Comparison of ENCODE assay signal across 9 mouse cellular contexts in genomic region chr1:187653390-187653789, GRCm38 (mm10). TPM values are rescaled to one million over a fixed set of nuclear protein-coding genes. Genes with fewer than 3 reads are reported as not detected.
DNase-seq lines count a peak whose midpoint lies in the region; ATAC-seq and TF ChIP-seq lines count a peak whose summit lies in the region.
"Had no signal": no experiment of that assay in that cellular context is flagged by ENCODE, and none has a peak within 500 bp of the region (broad histone marks: within the 10 kb centered on the region; RNA-seq: fewer than 3 reads in every experiment).

No protein-coding gene starts in this region.

- H3K27me3 ChIP-seq in heart, embryonic 14.5 days (ENCODE audit: control insufficient read depth, insufficient read depth, low read length) = no peaks in the 10 kb centered on the region
- H3K27me3 ChIP-seq in liver, embryonic 13.5 days = peaks cover 30% of the 10 kb centered on the region
- H3K27me3 ChIP-seq in liver, embryonic 11.5 days (replicated peaks; ENCODE audit: control insufficient read depth, insufficient read depth, low read length) = peaks cover 16% of the 10 kb centered on the region
- no peaks in the 10 kb centered on the region for H3K27me3 ChIP-seq in kidney, postnatal 0 days (ENCODE audit: insufficient read depth, low read length)

- peak overlapping the region; percentile 16 to 67; a peak in 3 of 4 replicates for H3K4me3 ChIP-seq in heart, embryonic 14.5 days (ENCODE audit: control insufficient read depth in 1 of 2, insufficient read depth in 1 of 2, low read depth in 1 of 2, low read length in 2 of 2)
- no peak overlapping the region for H3K4me3 ChIP-seq in liver, embryonic 13.5 days (replicated peaks)
- no peak overlapping the region for H3K4me3 ChIP-seq in liver, embryonic 11.5 days (ENCODE audit: low read depth, low read length)
- no peak overlapping the region for H3K4me3 ChIP-seq in kidney, postnatal 0 days (replicated peaks; ENCODE audit: low read depth, low read length)

- H3K4me1 ChIP-seq in heart, embryonic 14.5 days (ENCODE audit: control insufficient read depth in 2 of 2, insufficient read depth in 2 of 2, low read length in 2 of 2) = peaks cover 19 to 35% of the 10 kb centered on the region in 2 experiments
- peaks cover 9% of the 10 kb centered on the region; the same call in 1 of the 2 replicates for H3K4me1 ChIP-seq in liver, embryonic 13.5 days (replicated peaks)
- H3K4me1 ChIP-seq in liver, embryonic 11.5 days (replicated peaks; ENCODE audit: control insufficient read depth, insufficient read depth, low read length) = no peaks in the 10 kb centered on the region
- H3K4me1 ChIP-seq in kidney, postnatal 0 days (replicated peaks; ENCODE audit: insufficient read depth, low read length) = peaks cover 8% of the 10 kb centered on the region

- no peak for DNase-seq in heart, adult 8-10 months (ENCODE audit: low spot score)
- no peak for DNase-seq in liver, embryonic 13.5 days
- no peak for DNase-seq in liver, embryonic 11.5 days (ENCODE audit: low spot score)
- DNase-seq in kidney, postnatal 0 days (ENCODE audit: low spot score) = peak; percentile 35
- DNase-seq in spleen, postnatal 10 days (ENCODE audit: low spot score in 2 of 2) = no peak
- DNase-seq in gastrocnemius, postnatal 10 days = no peak
- DNase-seq: lung, postnatal 14 days had no signal

- H3K9me3 ChIP-seq in heart, embryonic 14.5 days (ENCODE audit: control insufficient read depth, low read length) = no peaks in the 10 kb centered on the region
- no peaks in the 10 kb centered on the region for H3K9me3 ChIP-seq in liver, embryonic 13.5 days (replicated peaks)
- H3K9me3 ChIP-seq in liver, embryonic 11.5 days (ENCODE audit: control insufficient read depth, low read length) = no peaks in the 10 kb centered on the region
- H3K9me3 ChIP-seq in kidney, postnatal 0 days (replicated peaks; ENCODE audit: low read length) = no peaks in the 10 kb centered on the region

- no peak for TF ChIP-seq CTCF in kidney, postnatal 0 days (IDR thresholded peaks at IDR 0.05; ENCODE audit: low read depth)

- H3K9ac ChIP-seq in heart, embryonic 14.5 days (ENCODE audit: low read length) = peak overlapping the region; percentile 62
- H3K9ac ChIP-seq in liver, embryonic 13.5 days = no peak overlapping the region
- no peak overlapping the region for H3K9ac ChIP-seq in liver, embryonic 11.5 days (ENCODE audit: low read depth, low read length)
- no peak overlapping the region for H3K9ac ChIP-seq in kidney, postnatal 0 days (ENCODE audit: low read depth, low read length)

- peak overlapping the region; percentile 83 for H3K4me2 ChIP-seq in heart, embryonic 14.5 days (ENCODE audit: low read length)
- H3K4me2 ChIP-seq in liver, embryonic 13.5 days = 0 out of 2 replicates have a peak overlapping the region, but pooled peaks have one; percentile 4
- H3K4me2 ChIP-seq in liver, embryonic 11.5 days = no peak overlapping the region
- H3K4me2 ChIP-seq in kidney, postnatal 0 days (ENCODE audit: low read length) = no peak overlapping the region

- ATAC-seq in heart, embryonic 14.5 days (ENCODE audit: insufficient number of reproducible peaks, insufficient read depth, low FRiP score, low read depth) = no peak
- ATAC-seq in liver, embryonic 13.5 days (ENCODE audit: low read depth) = no peak; the same call in 1 of the 2 replicates
- ATAC-seq in liver, embryonic 11.5 days (replicated peaks; ENCODE audit: low FRiP score) = no peak
- ATAC-seq in granulocyte monocyte progenitor cell, adult 5-6 weeks (replicated peaks; ENCODE audit: poor library complexity, severe bottlenecking) = peak; percentile 92
- no peak for ATAC-seq in kidney, postnatal 0 days (replicated peaks; ENCODE audit: low FRiP score, low read depth)

- WGBS in heart, embryonic 14.5 days = 21% methylated on average over 9 of the region's 9 CpGs
- WGBS in liver, embryonic 13.5 days (ENCODE audit: insufficient replicate concordance) = 8% methylated on average over 9 of the region's 9 CpGs
- WGBS in liver, embryonic 11.5 days = 13% methylated on average over 9 of the region's 9 CpGs
- 32% methylated on average over 9 of the region's 9 CpGs for WGBS in kidney, postnatal 0 days

- H3K36me3 ChIP-seq in heart, embryonic 14.5 days (ENCODE audit: control insufficient read depth, insufficient read depth, low read length) = no peaks in the 10 kb centered on the region
- no peaks in the 10 kb centered on the region for H3K36me3 ChIP-seq in liver, embryonic 13.5 days
- H3K36me3 ChIP-seq in liver, embryonic 11.5 days (ENCODE audit: control insufficient read depth, insufficient read depth, low read length) = no peaks in the 10 kb centered on the region
- H3K36me3 ChIP-seq in kidney, postnatal 0 days (ENCODE audit: insufficient read depth, low read length) = no peaks in the 10 kb centered on the region

- H3K27ac ChIP-seq in heart, embryonic 14.5 days (replicated peaks in 1 of 2; ENCODE audit: control insufficient read depth in 1 of 2, insufficient read depth in 1 of 2, low read depth in 2 of 2, low read length in 2 of 2) = peak overlapping the region; percentile 54 to 89
- no peak overlapping the region for H3K27ac ChIP-seq in liver, embryonic 13.5 days
- no peak overlapping the region for H3K27ac ChIP-seq in liver, embryonic 11.5 days (ENCODE audit: low read depth, low read length)
- H3K27ac ChIP-seq in kidney, postnatal 0 days = peak overlapping the region; percentile 10; the same call in 1 of the 2 replicates

RNA-seq across cellular contexts. Expression of gene Esrrg, which starts 44.8 kb away (rescaled TPM):
- polyA plus RNA-seq in heart, embryonic 14.5 days (2014; fragmentation: Nextera tagmentation; extraction: Ambion mirVana) = 31.2 and 37.3 TPM in 2 replicates
- 10 to 100 TPM; 44.1 to 47.4 (median 45.1) TPM for total RNA-seq in heart, adult 8-10 months (2022)
- 0.06 and 0.07 TPM in 2 replicates for polyA plus RNA-seq in liver, embryonic 13.5 days (2015; fragmentation: Nextera tagmentation; extraction: Ambion mirVana)
- 0.55 and 0.95 TPM in 2 replicates for polyA plus RNA-seq in liver, embryonic 11.5 days (2014; fragmentation: Nextera tagmentation; extraction: Ambion mirVana)
- total RNA-seq in granulocyte monocyte progenitor cell, adult 5-6 weeks (2014; fragmentation: Nextera tagmentation) = not detected in 2 replicates
- not detected in 2 replicates for total RNA-seq in granulocyte monocyte progenitor cell, adult 5-6 weeks (2017)
- 26.0 and 27.1 TPM in 2 replicates for polyA plus RNA-seq in kidney, postnatal 0 days (2015; fragmentation: Nextera tagmentation; extraction: Ambion mirVana)
- total RNA-seq in gastrocnemius, postnatal 10 days (2021) = 10 to 100 TPM; 10.6 to 11.3 TPM

Comparison
In these comparisons a context has a peak if more than half of its experiments do, and no peak if none do; other contexts are left out.
1. H3K4me2 ChIP-seq: peak in heart, embryonic 14.5 days (single experiment) and liver, embryonic 13.5 days (single experiment); none in liver, embryonic 11.5 days (single experiment) and kidney, postnatal 0 days (single experiment).
2. H3K27ac ChIP-seq: peak in heart, embryonic 14.5 days (2 of 2) and kidney, postnatal 0 days (single experiment); none in liver, embryonic 13.5 days (single experiment) and liver, embryonic 11.5 days (single experiment).
3. H3K4me3 ChIP-seq: peak in heart, embryonic 14.5 days (2 of 2); none in liver, embryonic 13.5 days (single experiment), liver, embryonic 11.5 days (single experiment) and kidney, postnatal 0 days (single experiment).
4. RNA of gene Esrrg, which starts 44.8 kb away (polyA plus RNA-seq): 31.2 to 37.3 TPM in heart, embryonic 14.5 days and 26.0 to 27.1 TPM in kidney, postnatal 0 days; 0.55 to 0.95 TPM in liver, embryonic 11.5 days and 0.06 to 0.07 TPM in liver, embryonic 13.5 days; every median in the first group is over 10 times any median in the second.